Mouse (Mus musculus): ENCODE results near the gene Ppp1r16b. TPM values are rescaled to one million over a fixed set of nuclear protein-coding genes. Genes with fewer than 3 reads are reported as not detected.

Gene Ppp1r16b
- polyA plus RNA-seq, 1 experiment: 6.4 TPM

GRCm38 (mm10) chr2:158680357-158680889, 15.2 kb downstream of the Ppp1r16b start:
- peak; percentile 35 for DNase-seq (ENCODE audit: low read depth)
- no peak for TF ChIP-seq POLR2A (IDR thresholded peaks at IDR 0.05; ENCODE audit: borderline replicate concordance, extremely low read depth, insufficient read depth, insufficient read length, poor library complexity, severe bottlenecking)
- no peak for TF ChIP-seq CTCF (IDR thresholded peaks at IDR 0.05; ENCODE audit: borderline replicate concordance, extremely low read depth, insufficient read depth, insufficient read length)

- no peak for TF ChIP-seq CTCF (IDR thresholded peaks at IDR 0.05; ENCODE audit: borderline replicate concordance, extremely low read depth, insufficient read depth, insufficient read length)
- no peak for TF ChIP-seq POLR2A (IDR thresholded peaks at IDR 0.05; ENCODE audit: borderline replicate concordance, extremely low read depth, insufficient read depth, insufficient read length, poor library complexity, severe bottlenecking)
- peak; percentile 57 for DNase-seq (ENCODE audit: low read depth)
Measured at GRCm38 (mm10) chr2:158681714-158682113, 16.5 kb downstream of the Ppp1r16b start.

- TF ChIP-seq POLR2A (IDR thresholded peaks at IDR 0.05; ENCODE audit: borderline replicate concordance, extremely low read depth, insufficient read depth, insufficient read length, poor library complexity, severe bottlenecking) (no peak), CTCF (IDR thresholded peaks at IDR 0.05; ENCODE audit: borderline replicate concordance, extremely low read depth, insufficient read depth, insufficient read length) (no peak)
- DNase-seq (ENCODE audit: low read depth): no peak
Measured at GRCm38 (mm10) chr2:158682344-158683037, 17.3 kb downstream of the Ppp1r16b start.

- no peak for TF ChIP-seq CTCF (IDR thresholded peaks at IDR 0.05; ENCODE audit: borderline replicate concordance, extremely low read depth, insufficient read depth, insufficient read length)
- peak; percentile 82 for DNase-seq (ENCODE audit: low read depth)
Measured at GRCm38 (mm10) chr2:158683038-158683413, 17.8 kb downstream of the Ppp1r16b start.

GRCm38 (mm10) chr2:158684247-158684843, 19.1 kb downstream of the Ppp1r16b start:
- TF ChIP-seq CTCF (IDR thresholded peaks at IDR 0.05; ENCODE audit: borderline replicate concordance, extremely low read depth, insufficient read depth, insufficient read length) (no peak), POLR2A (IDR thresholded peaks at IDR 0.05; ENCODE audit: borderline replicate concordance, extremely low read depth, insufficient read depth, insufficient read length, poor library complexity, severe bottlenecking) (no peak)
- DNase-seq (ENCODE audit: low read depth): peak; percentile 58

- no peak for TF ChIP-seq POLR2A (IDR thresholded peaks at IDR 0.05; ENCODE audit: borderline replicate concordance, extremely low read depth, insufficient read depth, insufficient read length, poor library complexity, severe bottlenecking)
- no peak for TF ChIP-seq CTCF (IDR thresholded peaks at IDR 0.05; ENCODE audit: borderline replicate concordance, extremely low read depth, insufficient read depth, insufficient read length)
- no peak for DNase-seq (ENCODE audit: low read depth)
Measured at GRCm38 (mm10) chr2:158684910-158685309, 19.7 kb downstream of the Ppp1r16b start.

GRCm38 (mm10) chr2:158686394-158686793, 21.2 kb downstream of the Ppp1r16b start:
- no peak for DNase-seq (ENCODE audit: low read depth)
- no peak for TF ChIP-seq POLR2A (IDR thresholded peaks at IDR 0.05; ENCODE audit: borderline replicate concordance, extremely low read depth, insufficient read depth, insufficient read length, poor library complexity, severe bottlenecking)
- no peak for TF ChIP-seq CTCF (IDR thresholded peaks at IDR 0.05; ENCODE audit: borderline replicate concordance, extremely low read depth, insufficient read depth, insufficient read length)

- DNase-seq (ENCODE audit: low read depth): peak; percentile 65
Measured at GRCm38 (mm10) chr2:158687804-158688241, 22.6 kb downstream of the Ppp1r16b start.

GRCm38 (mm10) chr2:158689060-158689459, 23.9 kb downstream of the Ppp1r16b start:
- TF ChIP-seq POLR2A (IDR thresholded peaks at IDR 0.05; ENCODE audit: borderline replicate concordance, extremely low read depth, insufficient read depth, insufficient read length, poor library complexity, severe bottlenecking) (no peak), CTCF (IDR thresholded peaks at IDR 0.05; ENCODE audit: borderline replicate concordance, extremely low read depth, insufficient read depth, insufficient read length) (no peak)

More at GRCm38 (mm10) chr2:158687804-158688241, 22.6 kb downstream of the Ppp1r16b start:
- TF ChIP-seq POLR2A (IDR thresholded peaks at IDR 0.05; ENCODE audit: borderline replicate concordance, extremely low read depth, insufficient read depth, insufficient read length, poor library complexity, severe bottlenecking): no peak
- TF ChIP-seq CTCF (IDR thresholded peaks at IDR 0.05; ENCODE audit: borderline replicate concordance, extremely low read depth, insufficient read depth, insufficient read length): no peak

GRCm38 (mm10) chr2:158689640-158690039, 24.4 kb downstream of the Ppp1r16b start:
- DNase-seq (ENCODE audit: low read depth): no peak
- no peak for TF ChIP-seq POLR2A (IDR thresholded peaks at IDR 0.05; ENCODE audit: borderline replicate concordance, extremely low read depth, insufficient read depth, insufficient read length, poor library complexity, severe bottlenecking)
- TF ChIP-seq CTCF (IDR thresholded peaks at IDR 0.05; ENCODE audit: borderline replicate concordance, extremely low read depth, insufficient read depth, insufficient read length): no peak

More at GRCm38 (mm10) chr2:158689060-158689459, 23.9 kb downstream of the Ppp1r16b start:
- DNase-seq (ENCODE audit: low read depth): no peak

GRCm38 (mm10) chr2:158690116-158690515, 24.9 kb downstream of the Ppp1r16b start:
- peak; percentile 60 for DNase-seq (ENCODE audit: low read depth)
- TF ChIP-seq CTCF (IDR thresholded peaks at IDR 0.05; ENCODE audit: borderline replicate concordance, extremely low read depth, insufficient read depth, insufficient read length): no peak
- no peak for TF ChIP-seq POLR2A (IDR thresholded peaks at IDR 0.05; ENCODE audit: borderline replicate concordance, extremely low read depth, insufficient read depth, insufficient read length, poor library complexity, severe bottlenecking)

Measured in brain, embryonic 14.5 days (tissue).